ENCODE assay signal across 23 mouse cellular contexts in genomic region chr13:76879008-76879407, GRCm38 (mm10).
DNase-seq lines count a peak whose midpoint lies in the region; ATAC-seq lines count a peak whose summit lies in the region.
"Had no signal": no experiment of that assay in that cellular context is flagged by ENCODE, and none has a peak within 500 bp of the region (broad histone marks: within the 10 kb centered on the region; RNA-seq: fewer than 3 reads in every experiment).

No protein-coding gene starts in this region.

- DNase-seq in cerebellum, postnatal 10 days, result peak; percentile 2 to 11
- DNase-seq in cerebellum, postnatal 4 days (ENCODE audit: low spot score in 2 of 2), result no peak
- no peak for DNase-seq in frontal cortex, postnatal 25 days (ENCODE audit: low spot score in 2 of 2)
- peak; percentile 35 to 47 for DNase-seq in right cerebral cortex, postnatal 10 days (ENCODE audit: low spot score in 2 of 2)
- DNase-seq in right cerebral cortex, postnatal 14 days, result no peak
- DNase-seq in telencephalon, adult 2 months (ENCODE audit: low read depth, low spot score), result peak; percentile 50
- DNase-seq: adrenal gland, adult 2 months; adrenal gland, postnatal 36 days; cerebellum, adult 11 months; gastrocnemius, postnatal 25 days; heart, adult 11 months; kidney, adult 2 months; kidney, postnatal 36 days; lung, adult 2 months; lung, postnatal 10 days; spleen, adult 18-20 months; thymus, adult 18-20 months; thymus, postnatal 36 days had no signal

- peak; percentile 81 for ATAC-seq in frontal cortex, adult (ENCODE audit: low TSS enrichment)
- ATAC-seq: CD4-positive, CD25-positive, alpha-beta regulatory T cell, adult 4 months; hindbrain, postnatal 0 days; intestine, embryonic 15.5 days; midbrain, embryonic 13.5 days had no signal

Comparison
In these comparisons a context has a peak if more than half of its experiments do, and no peak if none do; other contexts are left out.
1. DNase-seq: peak in cerebellum, postnatal 10 days (2 of 2), right cerebral cortex, postnatal 10 days (2 of 2) and telencephalon, adult 2 months (single experiment); none in cerebellum, postnatal 4 days (0 of 2), frontal cortex, postnatal 25 days (0 of 2) and right cerebral cortex, postnatal 14 days (single experiment).